Mouse (Mus musculus): ENCODE measurements at regions not wholly inside any gene's neighbourhood (a gene's known extent, or its start where the extent isn't known, plus 50 kb on each side); places are given as distances from the start of the nearest gene placed in this dataset.

DNA sequence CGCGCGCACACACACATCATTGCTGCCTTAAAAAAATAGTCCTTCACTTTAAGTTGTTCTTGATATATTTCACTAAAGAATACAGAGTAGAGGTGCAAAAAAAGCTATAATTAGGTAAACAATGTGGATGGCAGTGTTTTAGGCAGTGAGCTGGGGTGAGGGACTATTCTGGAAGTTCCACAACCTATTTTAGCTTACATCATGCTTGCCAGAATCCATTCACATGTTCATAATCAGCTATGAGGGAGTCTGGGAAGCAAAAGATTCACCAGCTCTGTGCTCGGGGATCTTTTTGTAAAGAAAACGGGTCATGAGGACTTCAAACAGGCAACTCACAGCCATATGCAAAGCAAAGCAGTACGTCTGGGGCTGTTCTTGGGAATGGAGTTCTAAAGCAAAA is 242.3 kb downstream of the Cog6 start:
- TF ChIP-seq CTCF (IDR thresholded peaks at IDR 0.05; ENCODE audit: low read depth, low read length) (no peak), GATA1 (IDR thresholded peaks at IDR 0.05; ENCODE audit: borderline replicate concordance, low read length) (no peak), TAL1 (conservative IDR thresholded peaks at IDR 0.05; ENCODE audit: low read depth, low read length) (no peak), POLR2AphosphoS5 (IDR thresholded peaks at IDR 0.05; ENCODE audit: insufficient replicate concordance, low read depth, low read length) (no peak), GATA2 (IDR thresholded peaks at IDR 0.05; ENCODE audit: borderline replicate concordance, low read depth, low read length) (no peak)
